Mouse (Mus musculus): ENCODE data around the gene Erg. TPM values are rescaled to one million over a fixed set of nuclear protein-coding genes. Genes with fewer than 3 reads are reported as not detected.

Gene Erg
- 26.2 and 34.2 TPM in 2 replicates for total RNA-seq (2021)
- long read RNA-seq, experiment 1, partial matches to known transcripts: 1 of 6 reads
- long read RNA-seq, experiment 1, other reads (novel, unspliced or antisense): 5 of 6 reads
- long read RNA-seq, experiment 2, partial matches to known transcripts: 1 of 4 reads
- long read RNA-seq, experiment 2, other reads (novel, unspliced or antisense): 3 of 4 reads

DNA sequence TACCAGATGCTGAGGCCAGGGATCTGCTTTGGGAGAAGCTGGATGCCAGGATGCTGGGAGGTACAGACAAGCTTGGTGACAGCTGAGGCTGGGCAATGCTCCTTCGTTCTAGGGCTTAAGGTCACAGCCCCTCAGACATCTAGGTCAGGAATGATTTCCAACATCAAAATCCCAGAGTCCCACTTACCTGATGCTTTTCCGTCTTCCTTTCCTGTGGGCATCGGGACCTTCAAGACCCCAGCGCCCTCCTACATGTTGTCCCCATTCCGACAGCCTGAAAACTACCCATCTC, at the start of gene Erg:
TSS of gene Erg (minus strand) at position 283 of the 292 bp plus-strand sequence.
- no peak for DNase-seq

DNA sequence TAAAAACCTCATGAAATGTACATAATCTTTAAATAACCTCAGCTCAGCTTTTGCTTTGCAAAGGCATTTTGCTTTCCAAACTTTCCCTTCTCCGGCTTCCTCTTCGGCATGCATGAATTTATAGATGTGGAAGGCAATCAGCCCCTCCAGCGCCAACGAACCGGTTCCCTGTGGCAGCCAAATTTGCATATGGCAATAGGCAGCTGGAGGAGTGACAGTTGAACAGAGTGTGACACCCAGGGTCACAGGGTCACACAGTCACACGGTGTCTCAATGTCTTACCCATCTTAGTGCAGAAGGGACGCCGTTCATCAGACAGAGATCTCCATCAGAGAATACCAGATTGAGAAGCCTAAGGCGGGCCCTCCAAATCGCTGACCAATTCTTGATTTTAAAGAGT, 45.4 kb upstream of the Erg start:
- no peak for DNase-seq

DNA sequence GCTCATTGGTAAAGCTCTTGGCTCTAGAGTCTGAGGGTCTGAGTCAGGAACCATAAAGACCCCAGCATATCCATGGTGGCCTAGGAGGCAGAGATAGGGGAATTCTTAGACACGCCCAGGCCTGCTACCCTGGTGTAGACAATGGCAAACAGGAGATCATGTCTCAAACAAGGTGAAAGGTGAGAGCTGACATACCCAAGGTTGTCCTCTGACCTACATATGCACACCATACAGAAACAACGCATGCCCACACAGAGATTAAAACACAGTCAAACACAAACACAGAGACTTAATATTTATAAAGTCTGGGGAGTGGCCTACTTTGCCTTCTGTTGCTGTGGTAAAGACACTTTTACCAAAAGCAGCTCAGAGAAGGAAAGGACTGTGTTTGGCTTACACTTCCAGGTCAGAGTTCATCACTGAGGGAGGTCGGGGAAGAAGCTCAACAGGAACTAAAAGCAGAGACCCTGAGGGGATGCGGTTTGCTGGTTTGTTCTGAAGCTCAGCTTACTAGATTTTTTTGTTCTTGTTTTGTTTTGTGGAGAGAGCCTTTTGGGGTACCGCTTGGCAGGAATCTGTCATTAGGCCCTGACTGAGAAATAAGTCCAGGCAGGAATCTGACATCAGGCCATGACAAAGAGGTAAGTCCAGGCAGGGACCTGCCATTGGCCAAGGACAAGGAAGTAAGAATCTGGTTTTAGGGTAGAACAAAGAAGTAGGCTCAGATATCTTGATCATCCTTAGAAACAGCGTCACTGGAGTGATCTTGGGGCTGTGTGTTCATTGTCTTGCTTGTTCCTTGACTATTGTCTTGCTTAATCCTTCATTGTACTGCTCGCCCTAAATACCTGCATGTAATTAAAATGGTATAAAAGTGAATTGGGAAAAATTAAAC, 37.7 kb upstream of the Erg start:
- DNase-seq: no peak

DNA sequence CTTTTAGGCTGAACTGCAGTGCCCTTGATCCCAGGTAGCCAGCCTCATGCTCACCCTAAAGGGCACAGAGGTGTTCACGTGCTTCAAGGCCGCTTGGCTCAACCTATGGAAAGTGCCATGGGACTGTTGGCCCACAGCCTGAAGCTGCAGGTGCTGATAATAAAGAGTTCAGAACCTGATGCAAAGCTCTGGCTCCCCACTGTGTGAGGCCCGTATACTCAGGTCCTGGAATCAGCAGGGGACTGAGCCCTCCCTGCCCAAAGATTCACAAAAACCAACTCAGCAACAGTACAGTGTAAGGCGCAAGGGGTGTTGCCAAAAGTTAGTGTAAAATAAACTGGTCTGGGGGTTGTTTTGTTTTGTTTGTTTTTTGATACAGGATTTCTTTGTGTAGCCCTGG, 36.7 kb upstream of the Erg start:
- no peak for DNase-seq

DNA sequence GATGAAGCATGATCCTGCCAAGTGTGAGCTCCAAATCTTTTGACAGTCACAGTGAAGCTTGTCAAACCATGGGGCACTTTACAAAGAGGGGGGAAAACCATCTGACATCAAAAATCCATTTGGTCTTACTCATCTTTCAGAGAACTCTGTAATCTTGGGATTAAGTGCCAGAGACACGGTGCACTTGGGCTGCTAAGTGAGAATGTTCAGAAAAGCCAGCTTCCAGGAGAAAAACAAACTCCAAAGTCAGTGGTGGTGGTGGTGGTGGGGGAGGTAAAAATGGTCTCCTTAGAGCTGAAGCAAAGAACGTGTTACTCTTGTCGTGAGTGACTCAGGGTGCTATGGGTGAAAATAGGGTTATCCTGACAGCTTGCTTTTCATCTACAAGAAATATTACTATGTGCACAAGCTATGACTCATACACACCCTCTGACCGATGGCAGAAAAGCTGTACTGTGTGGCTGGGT, 33.5 kb upstream of the Erg start:
- DNase-seq: no peak

DNA sequence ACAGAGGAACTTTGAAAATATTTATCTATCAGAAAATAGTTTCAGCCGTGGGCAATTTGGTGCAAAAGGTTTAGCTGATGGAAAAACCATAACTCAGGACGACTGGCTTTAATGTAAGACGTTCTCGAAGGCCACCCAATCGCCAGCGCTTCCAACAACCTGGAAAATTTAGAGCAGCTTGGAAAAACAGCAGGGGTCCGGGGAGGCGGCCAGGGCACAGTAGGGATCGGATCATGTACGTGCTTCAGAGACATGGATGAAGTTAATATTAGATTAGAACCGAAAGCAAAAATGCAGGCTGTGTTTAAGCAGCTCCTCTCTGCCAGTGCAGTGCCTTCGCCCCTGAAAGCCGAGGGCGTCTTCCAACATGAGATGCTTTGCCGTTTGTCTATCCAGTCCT, 31.8 kb upstream of the Erg start:
- DNase-seq: no peak

DNA sequence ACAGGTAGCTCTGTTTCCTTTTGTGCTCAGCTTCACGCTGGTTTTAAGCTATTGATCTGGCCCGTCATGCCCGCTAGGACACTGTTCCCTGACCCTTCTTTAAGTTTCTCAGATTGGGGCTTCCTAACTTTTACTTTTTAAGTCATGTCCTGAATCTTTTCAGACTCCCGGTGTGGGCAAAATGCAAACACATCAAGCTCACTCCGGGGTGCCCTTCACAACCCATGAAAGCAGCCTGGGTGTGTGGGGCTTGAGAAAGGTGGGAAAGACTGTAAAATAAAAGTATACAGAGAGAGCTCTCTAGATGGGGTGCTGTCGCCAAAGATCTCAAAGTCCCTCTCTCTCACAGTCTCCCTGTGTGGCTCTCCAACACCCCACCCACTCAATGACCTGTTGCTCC, 31.3 kb upstream of the Erg start:
- no peak for DNase-seq

DNA sequence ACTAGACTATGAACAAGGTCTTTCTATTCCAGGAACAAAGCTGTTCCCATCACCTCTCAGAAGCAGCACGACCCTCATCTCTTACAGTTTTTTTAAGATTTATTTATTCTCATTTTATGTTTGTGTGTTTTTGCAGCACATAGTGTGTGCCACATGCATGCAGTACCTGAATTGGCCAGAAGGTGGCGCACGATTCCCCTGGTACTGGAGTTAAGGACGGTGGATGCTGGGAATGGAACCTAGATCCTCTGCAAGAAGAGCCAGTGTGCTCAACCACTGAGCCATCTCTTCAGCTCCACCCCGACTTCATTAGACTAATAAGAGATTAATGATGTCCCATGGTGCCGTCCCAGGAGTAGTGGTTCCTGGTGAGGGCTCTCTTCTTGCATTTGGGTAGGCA, 29.2 kb upstream of the Erg start:
- peak; percentile 69 for DNase-seq

DNA sequence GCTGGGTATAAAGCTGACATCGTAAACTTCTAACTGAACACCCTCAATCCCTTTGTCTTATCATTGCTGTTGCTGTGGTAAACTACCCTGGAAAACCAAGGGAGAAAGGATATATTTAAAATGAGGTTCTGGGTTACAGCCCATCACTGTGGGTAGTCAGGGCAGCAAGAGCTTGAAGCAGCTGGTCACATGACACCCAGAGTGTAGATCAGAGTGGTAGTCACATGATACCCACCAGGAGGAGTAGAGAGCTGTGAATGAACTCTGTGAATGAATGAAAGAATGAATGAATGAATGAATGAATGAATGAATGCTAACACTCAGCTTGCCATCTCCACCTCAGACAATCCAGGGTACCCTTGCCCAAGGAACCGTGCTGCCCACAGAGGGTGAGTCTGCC, 28.1 kb upstream of the Erg start:
- DNase-seq: no peak

DNA sequence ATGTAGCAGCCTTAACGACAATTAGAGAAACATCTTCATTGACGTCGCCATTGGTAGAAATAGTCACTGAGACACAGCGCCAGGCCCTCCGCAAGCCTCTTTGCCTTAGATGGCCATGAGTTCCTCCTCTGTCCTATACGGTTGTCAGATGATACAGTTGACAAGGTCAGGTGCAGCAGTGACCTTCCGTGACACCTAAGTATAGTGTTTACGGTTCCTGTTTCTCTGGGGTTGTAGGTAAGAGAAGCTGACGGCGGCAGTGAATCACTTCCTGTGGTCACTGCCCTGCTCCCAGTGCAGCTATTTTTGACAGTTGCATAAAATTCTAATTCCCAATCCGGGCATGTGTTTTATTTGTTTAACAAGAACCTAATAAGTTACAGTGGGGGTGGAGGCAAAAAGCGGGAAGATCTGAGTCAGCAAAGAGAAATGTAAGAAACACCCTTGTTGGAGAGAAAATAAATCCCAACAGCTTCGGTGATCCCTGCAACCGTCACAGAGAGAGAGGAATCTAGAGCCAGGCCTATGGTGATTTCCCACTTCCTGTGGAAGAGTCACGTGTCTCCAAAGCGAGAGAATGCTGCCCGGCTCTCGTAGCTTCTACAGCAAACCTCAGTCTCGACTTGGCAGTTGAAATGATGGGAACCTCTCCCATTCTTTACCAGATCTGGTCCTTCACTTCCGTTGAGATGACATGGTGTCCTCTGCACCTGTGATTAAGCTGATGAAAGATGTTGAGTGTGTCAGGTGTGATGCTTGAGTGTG, 25.8 kb upstream of the Erg start:
- DNase-seq: no peak

DNA sequence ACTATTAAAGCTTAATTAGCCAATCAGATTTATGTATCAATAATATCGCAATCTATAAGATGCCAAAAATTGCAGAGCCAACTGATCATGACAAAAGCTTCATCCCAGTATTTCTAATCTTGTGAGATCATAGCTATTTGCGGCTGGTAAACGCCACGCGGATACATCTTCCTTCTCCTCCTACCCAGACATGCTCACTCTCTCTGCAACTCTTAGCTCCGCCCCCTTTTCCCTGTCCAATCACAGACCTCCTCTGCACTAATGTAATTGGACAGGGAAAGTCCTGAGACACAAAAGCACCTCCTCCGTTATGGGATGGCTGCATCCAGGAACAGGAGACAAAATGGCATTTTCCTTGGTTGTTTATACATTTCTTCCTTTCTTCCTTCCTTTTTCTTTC, 22.2 kb upstream of the Erg start:
- no peak for DNase-seq

DNA sequence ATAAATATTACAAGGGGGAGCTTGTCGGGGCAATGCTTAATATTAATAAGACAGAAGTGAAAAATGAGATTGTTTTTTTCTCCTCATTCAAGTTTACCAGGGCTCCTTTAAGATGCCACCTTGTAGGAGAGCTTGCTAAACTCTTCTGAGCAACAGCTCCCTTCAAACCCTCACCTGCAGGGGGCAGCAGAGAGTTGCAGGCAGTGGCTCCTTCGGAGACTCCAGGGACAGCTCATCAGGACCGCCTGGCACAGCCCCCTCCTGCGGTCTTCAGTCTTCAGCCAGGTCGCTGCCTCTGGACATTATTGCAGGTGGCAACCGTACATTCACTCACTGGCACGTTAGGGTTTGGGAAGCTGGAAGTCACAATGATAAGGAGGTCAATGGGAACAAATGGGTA, 18.9 kb upstream of the Erg start:
- peak; percentile 90 for DNase-seq

DNA sequence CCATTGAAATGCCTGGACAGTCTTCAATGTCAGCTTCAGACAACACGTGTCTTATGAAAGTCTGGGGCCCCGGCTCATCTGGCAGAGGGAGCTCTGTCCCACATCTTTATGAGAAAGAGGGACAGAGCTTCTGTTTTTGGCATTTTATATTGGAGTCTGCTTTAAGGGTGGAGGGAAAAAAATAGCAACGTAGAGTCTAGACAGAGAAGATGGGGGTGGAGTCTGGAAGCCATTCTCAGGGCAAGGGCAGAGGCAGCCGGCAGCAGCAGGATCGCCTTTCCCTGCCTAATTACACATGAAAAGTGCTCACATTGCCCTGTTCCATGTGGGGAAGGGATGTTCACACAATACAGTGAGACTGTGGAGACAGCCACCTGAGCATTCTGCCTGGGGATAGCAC, 16.1 kb upstream of the Erg start:
- no peak for DNase-seq

DNA sequence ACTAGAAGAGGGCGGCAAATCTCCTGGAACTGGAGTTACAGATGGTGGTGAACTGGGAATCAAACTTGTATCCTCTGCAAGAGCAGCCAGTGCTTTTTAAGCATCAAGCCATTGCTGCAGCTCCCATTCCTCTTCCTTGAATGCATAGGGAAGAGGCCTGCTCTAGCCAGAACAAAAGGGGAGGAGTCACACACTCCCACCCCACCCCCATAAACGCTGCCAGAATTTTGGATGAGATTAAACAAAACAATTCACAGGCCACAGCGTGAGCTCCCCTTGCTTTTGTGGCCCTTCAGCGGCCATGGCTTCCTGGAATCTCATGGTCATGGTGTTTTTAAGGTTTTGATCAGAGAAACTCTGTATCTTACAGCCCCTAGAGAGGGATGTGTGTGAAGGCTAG, 15.4 kb upstream of the Erg start:
- no peak for DNase-seq

DNA sequence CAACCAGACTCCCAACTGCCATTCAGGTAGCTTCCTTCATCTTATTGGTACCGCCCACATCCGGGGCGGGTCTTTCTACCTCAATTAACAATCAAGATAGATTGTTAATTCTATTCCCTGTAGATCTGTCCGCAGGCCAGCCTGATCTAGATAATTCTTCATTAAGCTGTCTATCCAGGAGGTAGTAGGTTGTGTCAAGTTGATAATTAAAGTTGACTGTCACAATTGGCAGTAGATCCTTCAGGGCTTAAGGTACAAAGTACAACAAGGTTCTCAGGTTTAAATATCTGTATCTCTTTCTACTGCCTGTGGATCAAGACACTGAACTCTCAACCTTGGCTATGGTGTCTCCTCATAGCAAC, 14.8 kb upstream of the Erg start:
- DNase-seq: no peak

DNA sequence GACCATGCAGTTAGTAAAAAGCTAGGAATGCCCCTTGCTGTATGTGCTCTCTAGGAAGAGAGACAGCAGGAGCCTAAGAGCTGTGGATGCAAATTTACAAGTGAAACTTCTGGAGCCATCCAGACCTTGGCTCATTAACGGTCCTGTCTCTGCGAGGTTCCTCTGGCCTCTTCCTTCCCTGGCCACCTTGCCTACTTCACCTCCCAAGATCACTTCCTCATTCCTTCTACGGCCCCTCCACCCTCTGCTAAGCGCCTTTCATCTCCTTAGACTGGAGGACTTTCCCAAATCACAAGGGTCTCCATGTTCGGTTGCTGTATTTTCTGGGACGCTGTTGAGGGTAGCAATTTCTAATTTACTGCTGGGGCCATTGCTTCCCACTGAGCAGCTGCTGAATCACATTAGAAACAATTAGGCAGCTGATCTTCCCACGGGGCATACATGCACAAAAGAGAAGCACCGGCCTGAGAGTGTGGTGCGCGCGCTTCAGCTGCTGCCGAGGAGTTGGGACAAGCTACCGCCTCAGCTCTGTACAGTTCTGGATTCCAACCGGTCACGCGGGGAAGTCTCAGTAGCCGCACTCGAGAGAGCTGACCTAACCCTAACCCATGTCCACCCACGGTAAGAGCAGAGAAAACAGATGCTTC, 14.3 kb upstream of the Erg start:
- DNase-seq: no peak

DNA sequence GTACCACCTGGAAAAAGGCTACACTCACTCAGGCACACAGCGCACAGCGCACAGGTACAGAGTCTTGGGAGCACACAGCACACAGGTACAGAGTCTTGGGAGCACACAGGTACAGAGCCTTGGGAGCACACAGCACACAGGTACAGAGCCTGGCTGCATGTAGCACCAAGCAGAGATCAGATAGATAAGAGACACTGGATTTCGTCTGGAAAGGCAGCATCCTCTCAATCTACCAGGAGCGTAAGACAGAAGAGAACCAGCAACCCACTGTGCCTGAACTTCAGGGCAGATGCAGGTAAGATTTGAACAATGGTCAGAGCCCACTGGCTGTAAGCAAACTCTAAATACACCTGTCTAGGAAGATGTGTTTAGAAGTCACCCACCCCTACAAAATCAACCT, 12.5 kb upstream of the Erg start:
- DNase-seq: no peak

DNA sequence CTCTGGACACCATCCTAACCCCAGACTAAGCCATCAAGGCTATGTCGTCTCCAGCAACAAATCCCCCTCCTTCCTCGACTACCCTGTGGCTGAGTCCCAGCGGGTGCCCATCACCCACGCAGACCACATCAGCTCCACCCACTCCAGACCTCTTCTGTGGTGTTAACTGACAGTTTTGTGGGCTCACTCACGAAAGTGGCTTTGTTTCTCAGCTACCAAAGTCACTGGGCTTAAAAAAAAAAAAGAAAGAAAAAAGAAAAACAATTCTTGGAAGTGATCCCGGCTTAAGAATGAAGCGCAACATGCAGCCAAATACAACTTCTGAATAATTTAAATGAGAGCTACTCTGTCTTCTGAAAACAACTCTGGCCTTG, 11.2 kb upstream of the Erg start:
- no peak for DNase-seq

DNA sequence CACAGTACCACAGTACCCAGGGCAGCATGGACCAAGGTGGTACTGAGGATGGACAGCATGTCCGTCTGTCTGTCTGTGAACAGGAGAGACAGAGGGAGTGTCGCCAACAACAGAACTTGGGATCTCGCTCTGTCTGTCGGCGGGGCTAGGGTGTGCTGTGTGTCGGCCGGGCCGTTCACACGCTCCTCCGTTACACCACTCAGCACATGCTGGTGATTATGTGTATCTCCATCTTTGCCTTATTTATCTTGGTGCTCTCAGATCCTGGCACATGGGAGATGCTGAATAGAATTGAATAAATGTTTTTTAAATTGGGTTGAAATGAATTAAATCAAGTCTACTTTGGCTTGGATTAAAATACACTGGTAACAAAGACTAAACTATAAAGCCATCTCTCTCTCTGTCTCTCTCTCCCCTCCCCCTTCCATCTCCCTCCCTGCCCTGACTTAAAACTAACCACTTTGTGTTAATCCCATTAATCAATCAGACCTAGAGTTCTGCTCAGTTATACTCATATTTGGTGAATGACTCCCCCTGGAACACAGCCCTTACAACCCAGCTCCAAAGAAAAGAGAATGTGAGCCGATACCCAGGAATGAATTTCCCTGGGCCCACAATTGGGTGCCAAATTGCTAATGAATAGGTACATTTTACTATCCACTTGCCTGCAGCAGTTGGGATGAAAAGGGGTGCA, 10.6 kb upstream of the Erg start:
- DNase-seq: no peak

DNA sequence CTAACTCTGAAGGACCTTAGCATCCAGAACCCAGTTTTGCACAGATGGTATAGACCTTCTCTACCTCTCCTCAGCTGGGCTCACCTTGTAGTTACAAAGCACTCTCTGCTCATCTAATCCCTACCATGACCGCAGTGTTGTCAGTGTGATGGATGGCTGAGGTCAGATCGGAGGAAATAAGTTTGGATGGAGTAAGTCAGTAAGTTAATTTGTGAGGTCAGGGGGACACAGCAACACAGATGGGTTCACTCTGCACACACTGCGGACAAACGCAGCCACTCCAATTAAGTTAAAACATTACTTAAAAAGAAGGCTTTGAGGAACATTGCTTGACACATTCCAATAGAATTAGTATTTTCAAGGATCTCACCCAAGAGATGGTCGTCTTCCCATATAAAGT, 2.5 kb upstream of the Erg start:
- no peak for DNase-seq

DNA sequence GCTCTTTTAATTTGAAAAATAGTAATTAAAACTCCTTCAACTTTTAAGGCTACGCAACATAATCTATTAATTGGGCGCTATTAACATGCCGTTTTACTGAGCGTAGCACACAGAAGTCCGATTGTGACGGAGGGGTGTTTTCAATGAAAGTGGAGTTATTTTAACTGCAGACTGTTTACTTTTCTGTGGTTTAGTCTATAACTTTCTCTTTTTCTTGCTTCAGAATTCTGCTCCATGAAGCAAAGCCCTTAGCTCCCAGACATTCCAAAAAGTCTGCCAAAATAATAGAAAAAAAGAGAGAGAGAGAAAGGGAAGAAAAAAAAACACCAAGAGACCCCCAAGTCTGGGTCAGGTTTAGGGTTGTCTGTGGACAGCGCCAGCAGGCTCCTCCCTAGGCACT, 333 bp upstream of the Erg start:
- DNase-seq: no peak

DNA sequence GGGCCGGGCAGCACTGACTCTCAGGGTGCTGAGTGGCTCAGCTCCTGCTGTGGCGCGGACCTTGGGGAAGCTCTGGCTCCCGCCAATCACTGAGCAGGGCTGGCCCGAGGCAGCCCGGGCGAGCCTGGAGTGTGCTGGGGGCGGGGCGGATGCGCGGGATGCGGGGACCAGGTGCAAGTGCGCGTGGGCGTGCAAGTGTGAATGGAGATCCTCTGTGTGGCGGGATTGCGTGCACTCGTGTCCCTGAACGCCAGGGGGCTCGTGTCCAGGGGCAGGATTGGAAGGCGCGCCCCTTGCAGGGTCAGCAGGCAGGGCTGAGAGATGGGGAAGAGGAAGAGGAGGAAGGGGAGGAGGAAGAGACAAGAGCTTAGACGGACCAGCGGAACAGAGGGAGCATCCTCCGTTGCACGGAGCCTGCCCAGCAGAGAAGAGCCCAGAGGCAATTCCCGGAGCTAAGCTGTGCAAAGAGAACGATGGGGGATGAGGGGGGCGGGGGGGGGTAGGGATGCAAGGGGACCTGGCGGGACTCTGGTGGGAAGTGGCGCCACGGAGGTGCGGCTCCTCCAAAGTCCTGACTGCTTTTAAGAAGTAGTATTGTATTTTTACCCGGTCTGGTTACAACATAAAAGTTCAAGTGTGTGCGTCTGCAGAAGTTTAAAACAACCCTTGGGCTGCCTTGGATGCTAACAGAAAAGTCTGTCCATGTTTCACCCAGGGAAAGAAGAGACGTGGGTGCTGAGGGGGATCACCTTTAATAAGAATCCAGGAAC, 667 bp downstream of the Erg start:
- DNase-seq: peak; percentile 51

All from adrenal gland, postnatal 14 days (tissue).